Mouse (Mus musculus) testis, postnatal 14 days (tissue): Measurements from ENCODE around the gene Tbc1d25.

Source experiments
- DNase-seq: peaks from one replicate; pipeline ENCODE4 v3.0.0; 2021; ENCODE audit warnings: low spot score

Gene Tbc1d25

DNA sequence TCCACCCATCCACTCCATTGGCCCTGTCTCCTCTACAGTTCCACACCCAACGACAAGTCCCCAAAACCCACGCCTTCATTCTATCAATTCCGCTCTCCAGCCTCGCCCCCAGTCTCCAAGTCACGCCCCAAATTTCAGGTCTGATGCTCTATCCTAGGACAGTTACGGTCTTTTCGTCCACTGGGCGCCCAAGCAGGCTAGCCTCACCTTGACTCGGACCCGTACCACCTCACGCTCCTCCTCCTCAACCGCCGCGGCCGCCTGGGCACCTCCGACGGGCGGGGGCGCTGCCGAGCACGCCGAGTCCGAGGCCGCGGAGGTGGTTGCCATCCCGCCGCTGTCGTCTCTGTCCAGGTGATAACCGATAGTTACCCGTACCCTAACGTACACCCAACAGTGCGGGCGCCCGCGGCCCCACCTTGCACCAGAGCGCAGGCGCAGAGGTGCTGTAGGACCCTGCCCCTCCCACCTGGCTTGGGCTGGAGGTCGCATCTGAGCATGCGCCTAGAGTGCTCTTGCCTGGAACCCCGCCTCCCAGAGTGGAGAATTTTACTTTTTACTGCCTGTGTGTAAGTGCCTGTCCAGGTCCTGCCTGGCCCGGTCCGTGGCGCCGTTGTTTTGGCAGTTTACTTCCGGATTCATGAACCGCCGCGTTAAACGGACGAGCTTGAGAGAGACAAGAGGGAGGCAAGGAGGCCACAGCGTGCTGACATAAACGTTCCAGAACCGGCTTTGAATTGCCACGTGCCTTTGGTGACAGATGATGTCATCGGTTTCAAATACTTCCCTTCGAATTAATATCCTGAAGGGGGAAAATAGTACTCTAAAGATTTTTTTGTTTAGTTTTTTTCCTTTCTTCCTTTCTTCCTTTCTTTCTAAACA, at the start of gene Tbc1d25:
TSS of gene Tbc1d25 (minus strand) at position 678 of the 882 bp plus-strand sequence.
- peak; percentile 89 for DNase-seq

- DNase-seq = no peak
Observed at GRCm38 (mm10) chrX:8223473-8223872, 47.5 kb upstream of the Tbc1d25 start.

GRCm38 (mm10) chrX:8222678-8223421, 46.9 kb upstream of the Tbc1d25 start:
- DNase-seq = no peak

- no peak for DNase-seq
Observed at GRCm38 (mm10) chrX:8222296-8222677, 46.3 kb upstream of the Tbc1d25 start.

DNA sequence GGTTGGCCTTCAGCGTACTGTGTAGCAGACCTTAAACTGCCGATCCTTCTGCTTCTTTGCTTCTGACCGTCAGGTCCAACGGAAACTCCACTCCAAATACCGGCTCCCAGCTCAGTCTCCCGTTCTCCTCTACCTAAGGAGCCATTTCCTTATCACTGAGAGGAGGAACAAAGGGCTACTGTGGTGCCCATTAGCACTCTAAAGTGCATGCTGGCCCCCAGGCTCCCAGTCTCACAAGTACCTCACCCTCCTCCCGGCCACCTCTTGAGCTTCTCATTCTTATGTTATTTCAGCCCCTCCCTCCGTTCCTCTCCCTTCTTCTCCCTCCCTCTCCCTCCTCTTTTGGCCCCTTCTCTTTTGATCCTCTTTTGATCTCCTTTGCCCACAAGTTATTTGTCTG, 43.7 kb upstream of the Tbc1d25 start:
- peak; percentile 25 for DNase-seq

GRCm38 (mm10) chrX:8218114-8218513, 42.1 kb upstream of the Tbc1d25 start:
- DNase-seq = no peak

- DNase-seq = peak; percentile 26
Observed at GRCm38 (mm10) chrX:8217383-8217782, 41.4 kb upstream of the Tbc1d25 start.

DNA sequence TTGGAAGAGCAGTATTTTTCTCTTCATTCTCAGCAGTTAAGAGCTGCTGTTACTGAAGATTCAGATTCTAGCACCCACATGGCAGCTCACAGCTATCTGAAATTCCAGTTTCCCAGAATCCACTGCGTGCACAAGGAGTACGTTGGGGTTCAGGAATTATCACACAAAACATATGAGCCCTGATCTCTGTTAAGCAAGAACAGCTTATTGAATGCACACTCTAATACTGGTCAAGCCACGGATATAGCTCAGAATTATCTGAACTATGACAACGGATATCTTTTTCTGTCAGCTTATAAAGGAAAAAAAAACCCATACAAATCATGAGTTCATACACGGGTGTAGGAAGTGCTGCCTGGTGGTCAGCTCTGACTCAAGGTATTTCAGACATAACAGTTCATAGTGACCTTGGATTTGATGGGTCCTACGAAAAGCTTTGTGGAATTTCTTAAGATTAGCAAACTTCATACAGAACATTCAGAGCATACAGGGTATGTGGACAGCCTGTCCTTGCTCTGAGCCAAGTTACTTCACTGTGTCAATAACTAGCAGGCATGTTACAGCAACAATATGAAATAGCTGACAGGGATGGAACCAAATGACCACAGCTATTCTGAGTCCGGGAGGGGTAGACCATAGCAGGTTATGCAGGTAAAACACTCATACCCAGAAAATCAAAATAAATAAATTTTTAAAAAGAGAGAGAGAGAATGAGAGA, 35.7 kb upstream of the Tbc1d25 start:
- DNase-seq = no peak

GRCm38 (mm10) chrX:8209720-8210119, 33.7 kb upstream of the Tbc1d25 start:
- DNase-seq = no peak

DNA sequence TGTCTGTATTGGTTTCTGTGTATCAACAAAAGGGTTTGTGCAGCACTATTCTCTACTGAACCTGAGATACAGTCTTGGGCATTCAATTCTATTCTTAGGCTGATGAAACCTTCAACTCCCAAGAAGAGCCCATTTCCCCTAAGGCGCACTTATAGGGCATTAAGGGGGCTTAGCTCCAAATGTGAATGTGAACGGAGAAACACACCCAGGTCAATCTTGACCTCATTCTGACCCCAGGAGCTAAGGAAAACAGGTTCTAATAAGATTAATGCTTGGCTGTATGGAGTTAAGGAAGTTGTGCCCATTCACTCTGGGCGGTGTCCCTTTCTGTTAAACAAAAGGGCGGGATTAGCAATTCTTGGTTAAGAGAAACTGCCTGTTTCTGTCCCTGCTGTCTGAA, 31.2 kb upstream of the Tbc1d25 start:
- no peak for DNase-seq

DNA sequence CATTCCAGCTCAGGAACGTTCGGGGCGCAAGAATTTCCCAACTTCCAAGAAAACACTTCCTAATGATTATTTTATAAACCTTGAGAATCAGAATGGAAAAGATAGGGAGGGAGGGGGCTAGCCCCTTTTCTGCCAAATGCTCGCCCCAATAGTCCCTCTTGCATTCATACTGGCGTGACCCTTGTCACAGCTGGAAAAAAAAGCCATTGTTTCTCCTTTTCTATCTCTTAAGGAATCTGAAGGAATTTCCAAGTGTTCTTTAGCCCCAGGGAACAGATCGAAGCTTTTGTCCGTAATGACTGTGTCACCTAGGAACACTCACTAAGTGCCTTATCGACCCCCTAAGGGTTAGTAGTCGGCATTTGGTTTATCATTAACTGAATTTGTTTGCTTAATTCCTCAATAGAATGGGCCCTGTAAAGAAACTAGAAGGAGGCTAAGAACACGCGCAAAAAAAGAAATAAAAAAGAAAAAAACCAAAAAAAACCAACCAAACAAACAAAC, 30.8 kb upstream of the Tbc1d25 start:
- DNase-seq = no peak

GRCm38 (mm10) chrX:8206015-8206693, 30.2 kb upstream of the Tbc1d25 start, which contains the start of gene Porcn:
Gene Porcn, minus strand, starts transcription at chrX:8206525.
- DNase-seq = peak; percentile 77

GRCm38 (mm10) chrX:8205551-8205950, 29.6 kb upstream of the Tbc1d25 start:
- DNase-seq = no peak

DNA sequence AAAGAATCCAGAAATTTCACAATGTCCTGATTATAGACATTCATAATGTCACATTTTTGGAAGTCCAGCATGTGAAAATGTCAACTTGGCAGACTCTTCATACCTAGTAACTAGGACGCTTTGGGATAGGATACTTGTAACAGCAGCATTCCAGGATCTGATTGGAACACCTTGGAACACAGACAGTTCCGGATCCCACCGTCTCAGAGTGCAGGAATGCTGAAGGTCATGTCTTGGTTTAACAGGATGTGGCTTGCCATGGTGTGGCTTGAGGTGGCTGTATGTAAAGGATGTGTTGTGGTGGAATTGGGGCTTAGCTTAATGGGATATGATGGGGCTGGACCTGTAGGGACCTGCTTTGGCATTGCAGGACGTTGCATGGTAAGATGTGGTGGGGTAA, 29.1 kb upstream of the Tbc1d25 start:
- no peak for DNase-seq

DNA sequence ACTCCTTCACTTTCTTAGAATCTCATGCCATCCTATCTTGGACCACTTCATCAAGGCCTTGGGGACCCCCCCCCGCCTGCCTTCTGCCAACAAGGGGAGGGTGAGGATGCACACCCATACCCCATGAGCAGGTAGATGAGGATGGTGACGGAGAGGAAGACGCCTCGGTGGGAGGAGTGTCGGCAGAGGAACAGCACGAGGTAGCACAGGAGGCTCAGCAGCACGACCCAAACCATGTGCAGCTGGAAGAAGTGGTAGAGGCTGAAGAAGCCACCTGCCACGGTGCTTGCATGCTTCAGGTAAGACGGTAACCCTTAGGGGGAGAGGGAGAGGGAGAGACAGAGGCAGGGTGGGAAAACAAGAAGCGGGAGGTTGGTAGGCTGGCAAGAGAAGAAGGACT, 28.1 kb upstream of the Tbc1d25 start:
- no peak for DNase-seq

DNA sequence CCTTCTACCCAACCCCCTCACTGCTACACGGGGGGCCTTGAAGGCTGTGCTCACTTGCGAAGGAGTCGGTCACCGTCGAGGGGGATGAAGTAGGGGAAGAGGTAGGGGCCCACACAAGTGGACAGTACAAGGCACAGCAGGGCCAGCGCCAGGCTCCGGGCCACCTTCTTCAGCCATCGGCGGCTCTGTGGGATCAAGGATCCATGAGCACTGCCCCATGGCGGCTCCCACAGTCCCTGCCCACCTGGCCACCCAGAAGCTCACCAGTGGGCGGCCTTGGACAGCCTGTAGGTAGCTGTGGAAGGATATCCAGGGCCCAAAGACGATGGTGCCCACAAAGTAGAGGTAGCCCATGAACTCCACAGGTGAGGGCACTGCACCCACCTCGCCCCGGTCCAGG, 27.1 kb upstream of the Tbc1d25 start:
- no peak for DNase-seq

DNA sequence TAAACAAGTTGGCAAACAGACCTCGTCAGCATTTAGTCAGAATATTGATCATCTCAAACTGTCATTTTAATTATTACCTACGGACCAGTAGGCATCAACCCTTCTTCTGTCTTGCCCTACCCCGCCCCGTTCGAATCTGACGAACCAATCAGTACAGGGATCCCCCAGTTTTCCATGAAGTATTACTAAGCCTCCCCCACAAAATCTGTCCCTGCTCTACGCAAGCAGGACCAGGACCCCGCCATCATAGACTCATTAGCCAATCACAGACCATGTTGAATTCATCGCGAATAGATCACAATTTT, 17.4 kb upstream of the Tbc1d25 start, which contains the start of gene Ebp:
TSS of gene Ebp (minus strand) at position 94 of the 305 bp plus-strand sequence.
- no peak for DNase-seq

GRCm38 (mm10) chrX:8192640-8193418, 16.8 kb upstream of the Tbc1d25 start:
- peak; percentile 74 for DNase-seq

DNA sequence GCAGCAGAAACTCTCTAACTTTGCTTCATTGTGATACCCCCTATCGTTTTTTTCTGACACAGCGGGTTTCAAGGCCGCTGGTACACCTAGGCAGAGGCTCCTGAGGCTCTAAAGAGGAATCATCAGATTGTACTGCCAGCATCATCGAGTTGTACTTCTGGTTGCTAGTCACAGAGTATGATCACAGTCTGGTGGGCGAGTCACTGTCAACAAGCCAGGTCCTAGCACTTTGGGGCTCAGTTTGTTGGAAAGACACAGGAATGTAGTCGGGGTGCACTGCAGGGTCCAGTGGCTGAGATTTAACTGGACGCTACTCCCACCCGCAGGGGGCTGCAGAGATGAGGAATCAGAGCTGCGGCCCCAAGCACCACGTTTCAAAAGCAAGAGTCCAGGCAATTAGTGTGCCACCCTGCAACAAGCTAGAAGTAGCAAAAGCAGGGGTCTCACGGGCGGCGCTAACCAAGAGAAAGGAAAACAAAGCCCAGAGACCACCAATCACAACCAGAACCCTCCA, 16.2 kb upstream of the Tbc1d25 start:
- no peak for DNase-seq

- DNase-seq = no peak
Observed at GRCm38 (mm10) chrX:8182871-8183540, 7.0 kb upstream of the Tbc1d25 start.
